Mouse (Mus musculus): ENCODE results near the gene Bax.

- TF ChIP-seq CTCF (IDR thresholded peaks at IDR 0.05; ENCODE audit: insufficient read depth, low read depth, low read length) (no peak), POLR2A (IDR thresholded peaks at IDR 0.05; ENCODE audit: insufficient read depth, low read depth, low read length) (no peak)
Observed at GRCm38 (mm10) chr7:45456721-45457203, 9.9 kb downstream of the Bax start.

All from olfactory bulb, adult 2 months (tissue).